Mouse (Mus musculus) cerebellum, adult 11 months (tissue): ENCODE measurements around the gene Rap1gds1.

Source experiments
- DNase-seq: peaks from one replicate; pipeline ENCODE4 v3.0.0; 2022

Gene Rap1gds1

GRCm38 (mm10) chr3:138876931-138877361, 198.1 kb downstream of the Rap1gds1 start:
- no peak for DNase-seq

GRCm38 (mm10) chr3:138876418-138876817, 198.6 kb downstream of the Rap1gds1 start:
- no peak for DNase-seq

GRCm38 (mm10) chr3:138875936-138876335, 199.1 kb downstream of the Rap1gds1 start:
- DNase-seq = no peak
